Mouse (Mus musculus) forebrain, embryonic 16.5 days (tissue): ENCODE data around the gene Pcbd1. TPM values are rescaled to one million over a fixed set of nuclear protein-coding genes. Genes with fewer than 3 reads are reported as not detected.
"Not testable (repeated sequence)": the region's sequence is repeated elsewhere in the genome, so short reads cannot be mapped to it uniquely, and the experiment has no call there.

Experiments used
- ATAC-seq: fragments of 200-750 bp; cut with Nextera tagmentation; 2 replicates; pipeline ENCODE4 v1.8.0; 2017; ENCODE audit warnings: mild to moderate bottlenecking, moderate library complexity
- H3K27ac ChIP-seq: fragments of 300-500 bp; sonication (generic); 2 replicates; pipeline ENCODE4 v1.5.1; 2014; ENCODE audit warnings: low read length, control low read depth
- H3K27me3 ChIP-seq: fragments of 300-500 bp; sonication (generic); replicated peaks from 2 replicates; pipeline ENCODE4 v1.6.1; 2014; ENCODE audit warnings: low read length; ENCODE audit not compliant: control insufficient read depth, insufficient read depth
- H3K36me3 ChIP-seq: fragments of 300-500 bp; sonication (generic); 2 replicates; pipeline ENCODE4 v1.6.1; 2014; ENCODE audit not compliant: control insufficient read depth, insufficient read depth
- H3K4me1 ChIP-seq: fragments of 300-500 bp; sonication (generic); replicated peaks from 2 replicates; pipeline ENCODE4 v1.6.1; 2014; ENCODE audit warnings: low read length; ENCODE audit not compliant: control insufficient read depth, insufficient read depth
- H3K4me2 ChIP-seq: fragments of 300-500 bp; sonication (generic); 2 replicates; pipeline ENCODE4 v1.6.1; 2014; ENCODE audit warnings: mild to moderate bottlenecking, low read length, control low read depth
- H3K4me3 ChIP-seq: fragments of 300-500 bp; sonication (generic); replicated peaks from 2 replicates; pipeline ENCODE4 v1.5.1; 2014; ENCODE audit warnings: mild to moderate bottlenecking, low read length, control low read depth
- H3K9ac ChIP-seq: fragments of 300-500 bp; sonication (generic); replicated peaks from 2 replicates; pipeline ENCODE4 v1.6.1; 2014; ENCODE audit warnings: low read depth, low read length, control low read depth
- H3K9me3 ChIP-seq: fragments of 300-500 bp; sonication (generic); 2 replicates; pipeline ENCODE4 v1.6.1; 2016; ENCODE audit warnings: low read length; ENCODE audit not compliant: control insufficient read depth
- WGBS: fragments of 180-500 bp; shearing (Covaris S2); extraction: QIAGEN DNeasy Blood & Tissue Kit; methylation state at CpG from one replicate; pipeline ENCODE4 v1.1.7; 2014; 5-methylcytosine and 5-hydroxymethylcytosine counted together
- polyA plus RNA-seq: library from polyadenylated mRNA; unstranded; fragments of >200 nt; fragmentation: Nextera tagmentation; extraction: Ambion mirVana; gene quantifications from 2 replicates; pipeline ENCODE4 v1.2.1, GENCODE M21; 2015

Pcbd1 gene
- polyA plus RNA-seq, 1 experiment from 2014 or later, result 16.1 TPM

DNA sequence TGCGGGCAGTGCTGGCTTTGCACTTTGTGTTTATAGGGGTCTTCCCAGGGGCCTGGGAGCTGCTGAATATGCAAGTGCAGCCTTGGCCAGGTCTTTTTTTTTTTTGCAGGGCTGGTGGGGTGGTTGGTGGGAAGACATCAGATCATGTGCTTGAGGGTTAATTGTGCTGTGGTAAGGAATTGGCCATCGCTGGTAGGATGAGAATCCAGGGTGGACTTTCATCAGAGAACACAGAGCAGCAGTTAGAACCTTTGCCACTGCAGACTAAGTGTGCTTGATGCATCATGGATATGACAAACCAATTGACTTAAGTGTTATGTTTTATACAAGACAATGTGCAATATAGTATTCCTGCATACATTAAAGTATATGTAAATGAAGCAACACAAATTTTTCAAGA lies 3.8 kb upstream of the Pcbd1 start:
- Histone ChIP-seq H3K9me3 (no peaks in the 10 kb centered on the region), H3K4me1 (peaks cover 13% of the 10 kb centered on the region), H3K27me3 (no peaks in the 10 kb centered on the region), H3K4me3 (no peak overlapping the region), H3K4me2 (no peak overlapping the region), H3K27ac (no peak overlapping the region), H3K36me3 (no peaks in the 10 kb centered on the region), H3K9ac (no peak overlapping the region)
- ATAC-seq, result no peak
- 94% methylated on average over 2 of the region's 2 CpGs for WGBS

DNA sequence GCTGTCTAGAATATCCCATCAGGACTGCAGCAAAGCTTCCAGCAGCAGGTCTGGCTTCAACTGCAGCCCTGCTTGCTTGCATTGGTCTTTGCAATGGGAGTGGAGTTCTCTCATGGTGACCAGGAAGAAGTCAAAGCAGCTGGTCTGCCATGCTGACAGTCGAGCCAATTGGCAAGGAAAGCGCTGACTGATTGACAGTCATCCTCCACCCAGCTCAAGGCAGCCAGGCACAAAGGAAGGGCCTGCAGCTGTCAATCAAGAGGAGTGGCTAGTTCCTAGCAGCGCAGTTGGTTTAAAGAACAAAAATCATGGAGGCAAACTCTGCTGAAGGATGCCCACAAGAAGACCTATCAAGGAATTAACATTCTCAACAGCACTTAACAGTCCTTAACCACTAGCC lies 2.6 kb upstream of the Pcbd1 start:
- H3K4me1 ChIP-seq, result peaks cover 11% of the 10 kb centered on the region
- H3K9me3 ChIP-seq, result no peaks in the 10 kb centered on the region
- WGBS, result 19% methylated on average over 3 of the region's 3 CpGs
- ATAC-seq, result peak; percentile 73
- no peaks in the 10 kb centered on the region for H3K27me3 ChIP-seq
- no peak overlapping the region for H3K9ac ChIP-seq
- no peak overlapping the region for H3K27ac ChIP-seq
- H3K4me3 ChIP-seq, result no peak overlapping the region
- no peaks in the 10 kb centered on the region for H3K36me3 ChIP-seq
- no peak overlapping the region for H3K4me2 ChIP-seq

DNA sequence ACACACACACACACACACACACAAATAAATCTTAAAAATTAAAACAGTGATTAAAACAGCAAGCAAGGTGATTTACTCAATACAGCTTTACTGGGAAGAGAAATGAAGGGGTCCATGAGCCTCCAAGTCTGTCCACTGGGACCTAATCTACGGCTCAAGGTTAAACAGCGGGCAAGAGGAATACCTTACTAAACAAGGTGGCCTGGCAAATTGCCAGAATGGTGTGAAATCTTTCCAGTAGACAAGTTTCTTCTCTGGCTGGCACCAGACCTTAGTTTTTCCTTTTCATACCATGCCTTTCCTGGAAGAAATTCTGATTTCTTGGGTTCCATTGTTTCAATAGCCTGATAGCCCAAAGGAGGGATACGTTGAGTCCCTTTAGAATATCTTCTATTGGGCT lies 663 bp upstream of the Pcbd1 start:
- Histone ChIP-seq H3K36me3 (no peaks in the 10 kb centered on the region), H3K9ac (no peak overlapping the region), H3K4me3 (no peak overlapping the region), H3K4me2 (no peak overlapping the region), H3K27ac (no peak overlapping the region), H3K9me3 (no peaks in the 10 kb centered on the region), H3K27me3 (no peaks in the 10 kb centered on the region), H3K4me1 (peaks cover 11% of the 10 kb centered on the region)
- no peak for ATAC-seq
- 90% methylated on average over 3 of the region's 3 CpGs for WGBS

DNA sequence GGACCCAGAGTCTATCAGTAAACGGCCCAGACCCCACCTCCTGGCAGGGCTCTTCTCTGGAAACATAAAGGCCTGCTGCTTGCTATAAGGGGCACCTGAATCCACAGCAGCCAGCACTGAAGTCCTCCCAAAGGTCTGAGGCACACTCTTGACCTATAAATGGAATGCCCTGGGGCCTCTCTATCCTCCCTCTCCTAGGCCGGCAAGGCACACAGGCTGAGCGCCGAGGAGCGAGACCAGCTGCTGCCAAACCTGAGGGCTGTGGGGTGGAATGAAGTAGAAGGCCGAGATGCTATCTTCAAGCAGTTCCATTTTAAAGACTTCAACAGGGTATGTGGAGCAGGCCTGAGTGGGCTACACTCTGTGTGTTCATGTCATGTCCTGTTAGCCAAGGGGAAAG lies 2.7 kb downstream of the Pcbd1 start:
- no peak overlapping the region for H3K9ac ChIP-seq
- H3K36me3 ChIP-seq, result no peaks in the 10 kb centered on the region
- H3K27ac ChIP-seq, result no peak overlapping the region
- no peak for ATAC-seq
- no peaks in the 10 kb centered on the region for H3K27me3 ChIP-seq
- no peak overlapping the region for H3K4me3 ChIP-seq
- no peaks in the 10 kb centered on the region for H3K9me3 ChIP-seq
- no peak overlapping the region for H3K4me2 ChIP-seq
- WGBS, result 84% methylated on average over 6 of the region's 6 CpGs
- peaks cover 9% of the 10 kb centered on the region for H3K4me1 ChIP-seq

DNA sequence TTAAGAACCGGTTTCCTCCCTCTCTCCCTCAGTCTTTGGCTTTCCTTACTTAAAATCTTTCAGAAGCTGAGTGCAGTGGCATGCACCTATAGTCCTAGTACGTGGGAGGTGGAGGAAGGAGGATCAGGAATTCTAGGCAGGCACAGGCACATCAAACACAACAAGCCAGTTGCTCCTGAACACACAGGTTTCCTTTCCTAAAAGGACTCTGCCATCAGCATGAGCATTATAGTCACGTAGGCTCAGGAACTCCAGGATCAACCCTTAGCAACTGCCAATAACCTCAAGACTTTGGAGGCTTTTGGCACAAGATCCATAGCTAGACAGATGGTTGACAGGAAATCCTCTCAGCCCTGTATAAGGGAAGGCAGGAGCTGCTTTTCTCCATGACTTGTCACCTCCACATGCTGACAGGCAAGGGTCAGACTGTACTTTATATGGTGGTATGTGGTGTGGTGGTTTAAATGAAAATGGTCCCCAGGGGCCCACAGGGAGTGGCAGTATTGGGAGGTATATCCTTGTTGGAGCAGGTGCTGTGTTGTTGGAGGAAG lies 14.5 kb downstream of the Pcbd1 start:
- H3K36me3 ChIP-seq, result peaks cover 49% of the 10 kb centered on the region
- no peak for ATAC-seq
- no peak overlapping the region for H3K9ac ChIP-seq
- no peak overlapping the region for H3K4me3 ChIP-seq
- no peaks in the 10 kb centered on the region for H3K4me1 ChIP-seq
- no peaks in the 10 kb centered on the region for H3K9me3 ChIP-seq
- H3K27ac ChIP-seq, result no peak overlapping the region
- 90% methylated on average over 3 of the region's 3 CpGs for WGBS
- no peaks in the 10 kb centered on the region for H3K27me3 ChIP-seq
- H3K4me2 ChIP-seq, result no peak overlapping the region

DNA sequence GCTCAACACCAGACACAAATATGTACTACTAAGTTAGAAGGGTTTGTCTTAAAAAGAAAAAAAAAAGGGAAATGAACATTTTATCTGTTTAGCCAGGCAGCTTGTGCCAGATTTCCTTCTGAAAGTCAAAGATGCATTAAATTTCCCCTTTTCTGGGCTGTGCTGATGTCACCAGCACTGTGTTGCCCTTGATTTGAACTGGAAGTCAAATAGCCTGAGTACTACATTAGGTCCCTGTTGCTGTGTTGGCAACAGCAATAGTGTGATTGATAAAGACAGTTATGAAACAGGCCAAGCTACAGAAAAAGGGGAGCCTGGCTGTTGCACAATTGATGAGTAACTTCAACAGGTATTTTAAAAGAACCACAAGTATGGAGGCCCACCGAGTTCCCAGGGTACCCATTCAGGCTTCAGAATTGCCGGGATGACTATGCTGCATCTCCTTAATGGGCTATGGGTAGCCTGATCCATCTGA lies 25.2 kb downstream of the Pcbd1 start:
- no peak for ATAC-seq
- H3K4me3 ChIP-seq, result no peak overlapping the region
- no peak overlapping the region for H3K9ac ChIP-seq
- peaks cover 2% of the 10 kb centered on the region; the same call in 1 of the 2 replicates for H3K4me1 ChIP-seq
- 98% methylated on average over 2 of the region's 2 CpGs for WGBS
- H3K4me2 ChIP-seq, result no peak overlapping the region
- no peaks in the 10 kb centered on the region for H3K9me3 ChIP-seq
- H3K27me3 ChIP-seq, result no peaks in the 10 kb centered on the region
- H3K27ac ChIP-seq, result no peak overlapping the region
- peaks cover 17% of the 10 kb centered on the region for H3K36me3 ChIP-seq

DNA sequence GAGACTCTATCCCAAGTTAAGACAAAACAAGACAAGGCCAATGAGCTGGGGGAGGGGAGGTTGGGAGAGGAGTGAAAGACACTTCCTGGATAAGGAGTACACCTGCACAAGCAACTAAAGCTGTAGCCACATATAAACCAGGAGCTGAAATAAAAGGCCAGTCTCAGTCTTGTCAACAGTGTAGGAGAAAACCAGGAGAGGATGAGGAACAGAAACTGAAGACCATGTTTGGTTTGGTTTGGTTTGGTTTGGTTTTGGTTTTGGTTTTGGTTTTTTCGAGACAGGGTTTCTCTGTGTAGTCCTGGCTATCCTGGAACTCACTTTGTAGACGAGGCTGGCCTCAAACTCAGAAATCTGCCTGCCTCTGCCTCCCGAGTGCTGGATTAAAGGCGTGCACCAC lies 32.6 kb downstream of the Pcbd1 start:
- ATAC-seq, H3K4me3 ChIP-seq, H3K27me3 ChIP-seq, H3K36me3 ChIP-seq, H3K4me1 ChIP-seq, H3K9ac ChIP-seq, H3K9me3 ChIP-seq, H3K4me2 ChIP-seq, H3K27ac ChIP-seq: not testable (repeated sequence)
- 92% methylated on average over 4 of the region's 4 CpGs for WGBS

DNA sequence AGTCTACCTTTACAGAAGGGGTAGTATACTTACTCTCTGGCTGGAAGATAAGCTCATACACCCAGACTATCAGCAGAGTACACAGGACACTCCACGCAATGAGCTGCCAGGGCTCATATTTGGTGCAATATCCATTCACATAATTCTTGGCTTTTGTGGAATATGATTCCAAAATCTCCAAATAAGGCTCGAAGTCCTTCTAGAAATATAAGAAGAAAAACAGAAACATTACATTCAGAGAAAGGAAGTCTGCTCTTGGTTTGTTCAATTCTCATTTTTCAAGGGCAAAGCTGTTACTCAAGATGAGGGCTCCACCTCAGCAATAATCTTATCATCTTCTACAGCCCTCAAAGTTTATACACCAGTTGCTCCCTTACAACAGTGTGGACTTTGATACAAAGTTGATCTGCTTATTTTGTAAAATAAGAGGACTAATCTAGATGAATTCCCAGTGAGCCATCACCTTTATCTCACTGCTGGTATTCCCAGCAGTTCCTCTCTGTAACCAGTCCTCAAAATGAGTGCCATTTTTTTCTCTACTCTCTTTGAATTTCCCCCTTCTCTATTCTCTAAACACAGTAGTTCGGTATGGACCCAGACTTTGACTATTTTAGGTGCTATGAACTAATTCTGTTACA lies 34.3 kb downstream of the Pcbd1 start:
- Histone ChIP-seq H3K4me1 (no peaks in the 10 kb centered on the region), H3K27ac (no peak overlapping the region), H3K4me2 (no peak overlapping the region), H3K9ac (no peak overlapping the region), H3K9me3 (no peaks in the 10 kb centered on the region), H3K27me3 (no peaks in the 10 kb centered on the region), H3K36me3 (peaks cover 9% of the 10 kb centered on the region; the same call in 1 of the 2 replicates), H3K4me3 (no peak overlapping the region)
- ATAC-seq, result no peak
- 97% methylated on average over 3 of the region's 3 CpGs for WGBS

DNA sequence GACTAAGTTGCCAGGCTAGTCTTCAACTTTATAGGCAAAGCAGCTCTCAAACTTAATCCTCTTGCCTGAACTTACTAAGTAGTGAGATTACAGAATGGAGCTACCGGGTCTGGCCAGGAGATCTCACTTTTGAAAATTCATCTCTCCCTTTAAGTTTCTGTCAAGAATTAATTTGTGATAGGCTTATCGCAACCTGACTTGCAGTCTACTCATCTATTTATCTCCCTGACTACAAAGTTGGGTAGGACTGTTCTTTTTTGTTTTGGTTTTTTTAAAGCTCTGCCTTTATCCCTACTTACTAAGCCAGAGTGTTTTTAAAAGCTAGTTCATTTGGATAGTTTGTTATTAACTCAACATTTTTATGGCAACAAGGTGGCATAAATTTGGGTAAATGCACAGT lies 35.3 kb downstream of the Pcbd1 start:
- Histone ChIP-seq H3K9me3 (no peaks in the 10 kb centered on the region), H3K36me3 (peaks cover 9% of the 10 kb centered on the region; the same call in 1 of the 2 replicates), H3K4me1 (no peaks in the 10 kb centered on the region), H3K27ac (no peak overlapping the region), H3K4me3 (no peak overlapping the region), H3K9ac (no peak overlapping the region), H3K27me3 (no peaks in the 10 kb centered on the region), H3K4me2 (no peak overlapping the region)
- ATAC-seq, result no peak
- 95% methylated on average over 2 of the region's 2 CpGs for WGBS
